Mouse (Mus musculus) adipocyte (in vitro differentiated cells): Measurements from ENCODE around the gene Lhx8.

Experiments used
- DNase-seq: peaks from one replicate; pipeline ENCODE4 v3.0.0-alpha.2; 2016; ENCODE audit warnings: low spot score

Lhx8 gene

GRCm38 (mm10) chr3:154330181-154331002, at the start of gene Lhx8:
Gene Lhx8 (minus strand): TSS chr3:154330659.
- no peak for DNase-seq

GRCm38 (mm10) chr3:154373536-154373935, 43.1 kb upstream of the Lhx8 start:
- no peak for DNase-seq

DNA sequence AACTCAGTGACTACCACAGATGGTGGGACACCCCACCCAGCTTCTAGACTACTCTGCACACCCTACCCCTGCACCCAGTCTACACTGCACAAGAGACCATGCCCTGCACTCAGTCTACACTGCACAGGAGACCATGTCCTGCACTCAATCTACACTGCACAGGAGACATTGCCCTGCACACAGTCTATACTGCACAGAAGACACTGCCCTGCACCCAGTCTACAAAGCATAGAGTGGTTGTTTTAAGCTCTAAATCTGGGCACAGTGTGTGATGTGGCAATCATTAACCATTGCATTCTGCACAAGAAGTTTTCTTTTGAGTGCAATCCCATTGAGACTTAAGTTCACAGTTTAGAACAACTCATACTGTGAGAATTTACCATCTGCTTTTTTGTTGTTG, 42.2 kb upstream of the Lhx8 start:
- DNase-seq = peak; percentile 28

DNA sequence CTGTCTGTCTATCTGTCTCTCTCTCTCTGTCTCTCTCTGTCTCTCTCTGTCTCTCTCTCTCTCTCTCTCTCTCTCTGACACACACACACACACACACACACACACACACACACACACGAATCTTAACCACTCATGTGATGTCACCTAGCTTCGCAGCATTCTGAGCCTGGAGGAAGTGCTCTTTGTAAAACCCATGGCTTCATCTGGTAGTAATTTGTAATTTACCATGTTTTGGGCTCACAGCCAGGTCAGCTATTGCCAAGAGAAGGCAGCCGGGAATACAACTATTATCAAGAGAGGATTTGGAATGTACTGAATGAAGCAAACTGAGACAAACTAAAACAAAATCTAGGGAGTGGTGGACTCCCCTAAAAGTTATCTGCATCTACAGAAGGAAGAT, 36.9 kb upstream of the Lhx8 start:
- DNase-seq = peak; percentile 53

DNA sequence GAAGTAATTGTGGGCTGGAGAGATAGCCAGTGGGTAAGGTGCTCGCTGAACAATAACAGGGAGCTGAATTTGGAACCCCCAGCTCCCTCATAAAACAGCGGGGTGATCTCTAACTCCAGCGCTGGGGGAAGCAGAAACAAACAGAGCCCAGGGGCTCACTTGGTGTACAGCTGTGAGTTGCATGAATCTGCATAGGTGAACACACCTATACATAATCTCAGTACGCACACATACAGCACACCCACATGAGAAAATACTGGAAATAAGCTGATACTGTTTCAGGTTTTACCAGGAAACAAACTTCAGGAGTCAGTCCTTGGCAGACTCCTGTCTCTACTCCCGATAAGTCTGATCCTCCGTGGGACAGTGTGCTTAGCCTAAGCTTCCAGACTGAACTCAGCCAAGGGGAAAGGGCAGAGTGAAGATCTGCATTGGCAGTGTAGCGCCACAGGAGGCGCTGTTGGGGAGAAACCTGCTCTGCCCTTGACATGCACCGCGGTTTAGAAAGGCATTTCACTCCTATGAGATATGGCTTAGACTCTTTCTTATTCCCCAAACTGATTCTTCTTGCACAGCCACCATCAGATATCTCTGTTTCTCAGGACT, 34.2 kb upstream of the Lhx8 start:
- no peak for DNase-seq

DNA sequence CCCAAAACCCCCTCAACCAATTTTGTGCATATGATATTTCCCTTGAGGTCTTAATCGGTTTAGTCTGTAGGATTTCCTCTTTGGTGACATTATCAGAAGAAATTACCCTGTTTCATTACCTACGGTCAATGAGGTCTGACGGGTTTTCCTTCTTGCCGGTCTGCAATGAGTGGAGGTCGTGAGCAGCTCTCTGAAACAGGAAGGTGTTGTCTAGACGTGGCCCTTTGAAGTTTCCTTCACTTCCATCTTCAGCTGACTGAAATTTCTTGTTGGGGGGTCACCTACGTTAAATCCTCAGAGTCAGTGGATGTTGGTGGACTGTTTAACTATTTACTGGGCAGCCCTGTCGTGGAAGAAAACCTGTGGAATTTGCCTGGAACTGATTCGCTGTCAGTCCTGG, 33.0 kb upstream of the Lhx8 start:
- no peak for DNase-seq

DNA sequence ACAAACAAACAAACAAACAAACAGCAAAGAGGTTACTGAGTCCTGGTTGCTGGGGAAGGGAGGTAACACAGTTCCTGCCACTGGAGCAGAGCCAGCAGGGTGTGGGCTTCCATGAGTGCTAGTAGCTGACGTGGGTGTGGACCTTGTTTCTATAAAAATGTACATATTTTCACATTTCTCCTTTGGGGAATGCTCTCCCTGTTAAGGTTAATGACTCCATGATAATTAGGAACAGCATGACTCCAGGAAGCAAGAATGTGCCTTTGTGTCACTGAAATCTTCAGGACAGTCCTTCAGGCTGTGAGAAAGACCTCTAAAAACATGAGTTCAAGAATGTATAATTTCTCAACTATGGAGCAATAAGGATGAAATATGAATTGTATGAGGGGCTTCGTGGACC, 28.8 kb upstream of the Lhx8 start:
- no peak for DNase-seq

GRCm38 (mm10) chr3:154340294-154340914, 9.9 kb upstream of the Lhx8 start:
- no peak for DNase-seq

GRCm38 (mm10) chr3:154339649-154340260, 9.3 kb upstream of the Lhx8 start:
- no peak for DNase-seq

DNA sequence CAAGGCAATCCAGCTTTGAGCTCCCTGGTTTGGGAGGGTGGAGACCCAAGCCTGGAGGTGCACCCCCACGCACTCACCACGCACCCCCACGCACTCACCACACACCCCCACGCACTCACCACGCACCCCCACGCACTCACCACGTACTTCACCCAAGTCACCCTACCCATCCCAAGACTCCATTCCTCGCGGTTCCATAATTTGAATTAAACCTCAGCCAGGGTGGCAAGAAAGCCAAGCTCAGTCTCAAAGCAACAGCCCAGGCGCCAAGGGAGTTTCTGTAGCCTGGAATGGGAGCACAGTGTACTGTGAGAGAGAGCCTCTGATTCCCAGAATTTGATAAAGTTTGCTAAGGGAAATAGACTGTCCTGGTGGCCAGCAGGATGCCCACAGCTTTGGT, 4.3 kb upstream of the Lhx8 start:
- no peak for DNase-seq

DNA sequence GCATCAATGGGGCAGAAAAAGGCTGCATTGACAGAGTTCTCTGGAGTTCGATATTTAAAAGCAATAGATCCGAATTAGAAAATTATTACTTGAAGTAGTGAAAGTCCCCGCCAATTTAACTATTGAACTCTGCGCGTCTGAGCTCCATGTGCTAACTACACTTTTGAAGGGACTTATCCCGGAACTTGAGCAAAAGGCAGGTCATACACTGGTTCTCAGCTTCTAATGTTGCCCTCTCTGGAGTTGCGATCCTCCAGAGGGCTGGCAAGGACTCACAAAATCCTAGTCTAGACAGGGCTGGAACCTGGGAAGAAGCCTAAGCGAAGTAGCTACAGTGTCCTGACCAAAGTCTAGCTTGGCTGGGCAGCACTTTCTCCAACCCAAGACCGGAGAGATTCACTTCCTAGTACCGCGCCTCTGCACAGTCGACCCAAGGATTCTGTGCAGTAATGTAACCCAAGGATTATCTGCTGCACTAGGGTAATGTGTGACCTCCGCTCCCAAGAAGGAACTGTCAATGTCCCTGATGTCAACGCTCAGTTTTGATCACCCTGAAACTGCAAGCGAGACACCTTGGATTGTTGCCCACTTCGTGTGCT, 3.0 kb upstream of the Lhx8 start:
- no peak for DNase-seq

GRCm38 (mm10) chr3:154332941-154333340, 2.5 kb upstream of the Lhx8 start:
- DNase-seq = no peak

DNA sequence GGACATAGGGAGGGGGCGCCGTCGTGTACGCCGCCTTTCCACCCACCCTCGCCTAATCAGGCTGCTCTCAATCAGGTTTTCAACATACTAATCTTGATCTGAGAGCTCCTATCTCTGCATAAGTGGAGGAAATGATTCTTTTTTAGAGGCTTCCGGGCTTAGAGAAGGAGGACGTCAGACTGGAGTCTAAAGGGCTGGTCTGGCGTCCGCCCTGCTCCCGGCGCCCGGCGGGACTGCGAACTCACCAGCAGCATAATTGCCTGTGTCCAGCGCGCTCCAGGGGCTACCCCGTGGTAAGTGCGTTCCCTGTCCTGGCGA, 1.7 kb upstream of the Lhx8 start:
- no peak for DNase-seq

DNA sequence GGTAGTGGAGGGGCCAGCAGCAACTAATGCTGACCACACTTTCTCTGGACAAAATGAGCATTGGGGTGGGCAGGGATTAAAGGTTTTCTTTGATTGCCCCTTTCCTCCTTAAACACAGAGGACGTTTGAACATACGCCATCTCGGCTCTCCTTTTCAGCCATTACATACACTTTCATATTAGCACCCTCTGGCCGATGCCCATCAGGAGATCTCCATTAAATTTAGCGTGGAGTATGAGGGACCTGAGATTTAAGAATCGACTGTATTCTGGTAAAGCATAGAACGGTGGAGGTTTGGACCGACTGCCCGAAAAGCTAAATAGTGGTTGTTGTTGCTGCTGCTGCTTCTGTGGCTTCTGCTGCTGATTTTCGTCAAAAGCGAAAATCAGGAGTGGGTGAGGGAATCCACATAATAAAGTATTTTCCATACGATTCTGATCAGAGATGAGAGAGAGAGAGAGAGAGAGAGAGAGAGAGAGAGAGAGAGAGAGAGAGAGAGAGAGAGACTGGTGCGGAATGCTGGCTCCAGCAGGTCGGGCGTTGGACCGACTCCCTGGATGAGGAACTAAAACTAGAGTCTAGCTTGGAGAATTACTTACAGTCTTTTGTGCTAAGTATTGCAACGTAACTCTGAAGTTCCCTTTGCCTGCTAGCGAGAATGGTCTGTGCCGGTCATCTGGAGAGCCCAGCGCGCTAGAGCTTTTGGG, 1.2 kb upstream of the Lhx8 start:
- no peak for DNase-seq

DNA sequence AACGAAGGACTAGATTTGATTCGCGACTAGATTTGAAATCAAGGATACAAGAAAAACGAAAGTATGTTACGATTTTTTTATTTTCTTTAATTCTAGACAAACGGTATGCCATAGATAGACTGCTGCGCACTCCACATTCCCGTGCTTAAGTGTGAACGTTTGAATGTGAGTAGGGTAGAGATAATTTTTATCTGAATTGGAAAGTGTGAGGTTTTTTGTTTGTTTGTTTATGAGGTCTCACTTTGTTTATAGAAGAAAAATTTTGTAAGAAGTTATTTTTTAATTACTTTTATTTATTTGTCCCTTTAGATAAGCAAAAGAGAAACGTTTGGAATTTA, 513 bp upstream of the Lhx8 start:
- DNase-seq = no peak

DNA sequence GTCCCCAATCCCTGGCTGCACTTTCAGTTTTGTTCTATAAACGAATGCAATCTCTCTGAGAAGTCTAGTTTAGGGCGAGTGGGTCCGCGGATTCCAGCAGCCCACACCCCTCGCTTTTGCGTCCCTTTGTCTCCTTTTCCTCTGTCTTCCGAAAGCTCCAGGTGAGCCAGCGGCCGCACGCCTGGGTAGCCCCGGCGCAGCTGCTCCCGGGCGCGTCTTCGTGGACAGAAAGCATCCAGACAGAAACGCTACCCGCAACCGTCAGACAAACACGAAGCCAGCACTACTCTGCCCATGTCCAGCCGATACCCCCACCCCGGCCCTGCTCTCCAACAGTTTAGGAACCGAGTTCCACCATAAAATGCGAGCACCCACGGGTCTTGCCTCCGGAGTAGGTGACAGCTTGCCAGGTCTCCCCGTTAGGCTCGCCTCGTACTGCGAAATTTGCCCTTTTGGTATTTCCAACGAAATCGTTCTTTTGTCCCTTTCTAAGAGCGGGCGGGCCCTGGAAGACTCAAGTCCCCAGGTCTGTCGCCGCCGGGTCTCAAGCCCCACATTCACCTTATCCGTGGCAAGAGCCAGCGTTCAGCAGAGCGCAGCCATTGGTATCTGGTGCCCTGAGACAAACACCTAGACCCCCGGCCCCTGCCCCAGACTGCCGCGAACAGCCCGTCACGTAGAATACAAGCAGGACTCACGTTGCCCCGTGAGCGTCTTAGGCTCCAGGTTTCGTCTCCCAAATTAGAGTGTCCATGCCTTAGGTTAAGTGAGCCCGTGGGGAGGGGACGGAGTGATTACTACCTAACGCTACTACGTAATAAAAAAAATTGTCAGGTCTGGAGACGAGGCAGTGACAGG, 907 bp downstream of the Lhx8 start:
- no peak for DNase-seq

DNA sequence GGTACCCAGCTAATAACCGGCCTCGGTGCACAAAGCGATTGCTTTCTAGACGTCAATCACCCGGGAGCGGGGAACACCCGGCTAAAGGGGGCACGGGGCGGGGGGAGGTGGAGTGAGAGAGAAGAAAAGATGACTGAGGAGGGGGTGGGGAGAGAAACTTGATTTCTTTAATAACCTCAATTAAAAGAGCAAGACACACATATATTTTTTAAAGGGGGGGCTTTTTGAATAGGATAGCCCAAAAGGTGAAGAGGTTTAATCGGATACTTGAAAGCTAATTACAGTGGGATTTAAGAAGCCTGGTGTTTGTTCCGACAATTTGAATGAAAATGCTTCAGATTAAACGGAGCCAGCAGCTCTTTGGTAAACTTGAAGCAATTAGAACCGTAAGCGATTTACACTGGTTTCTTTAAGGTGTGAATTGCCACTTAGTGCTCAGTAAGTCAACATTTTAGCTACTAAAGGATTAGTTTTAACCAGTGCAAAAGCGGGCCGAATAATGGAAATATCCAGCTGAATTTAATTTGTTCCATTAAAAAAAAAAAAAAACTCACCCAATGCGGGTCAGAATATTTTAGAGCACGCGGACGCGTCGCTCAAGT, 1.6 kb downstream of the Lhx8 start:
- no peak for DNase-seq

DNA sequence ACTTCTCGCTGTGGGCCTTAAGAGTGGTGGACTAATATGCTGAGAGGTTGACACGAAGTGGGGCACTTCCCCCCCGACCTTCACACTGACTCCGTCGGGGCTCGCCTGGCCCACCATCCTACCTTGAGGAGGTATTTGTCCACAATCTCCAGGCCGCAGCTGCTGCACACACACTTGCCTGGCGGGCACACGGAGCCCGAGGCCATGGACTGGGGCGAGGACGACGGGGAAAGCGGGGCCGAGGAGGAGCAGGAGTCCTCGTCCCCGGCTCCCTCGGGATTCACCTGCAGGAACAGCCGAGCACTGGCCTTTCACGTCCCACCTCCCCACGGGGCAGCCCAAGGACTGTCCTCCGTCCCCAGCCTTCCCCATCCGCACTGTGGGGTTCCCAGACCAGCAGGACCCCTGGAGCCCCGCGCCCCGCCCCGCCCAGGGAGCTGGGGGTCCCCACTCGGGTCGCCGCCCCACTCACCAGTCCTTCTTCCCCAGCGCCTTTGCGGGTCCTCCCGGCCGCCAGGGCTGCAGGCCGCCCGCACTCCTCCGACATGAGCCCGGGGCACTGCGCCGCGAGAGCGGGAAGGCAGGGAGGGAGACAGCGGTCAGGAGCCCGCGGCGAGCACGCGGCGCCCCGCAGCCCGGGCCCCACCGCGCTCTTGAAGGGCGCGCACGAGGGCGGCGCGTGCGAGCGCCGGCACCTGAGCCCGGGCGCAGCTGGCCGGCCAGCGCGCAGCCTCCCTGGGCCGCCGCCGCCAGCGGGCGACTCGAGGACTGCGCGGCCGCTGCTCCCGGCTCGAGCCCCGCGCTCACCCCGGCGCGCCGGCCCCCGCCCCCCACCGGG, 2.4 kb downstream of the Lhx8 start:
- no peak for DNase-seq

GRCm38 (mm10) chr3:154327110-154327882, 3.2 kb downstream of the Lhx8 start:
- DNase-seq = no peak
